Mouse (Mus musculus): ENCODE measurements around the gene Ppt2.

Ppt2 gene

GRCm38 (mm10) chr17:34656666-34657065 lies 28.4 kb upstream of the Ppt2 start:
- no peak for DNase-seq (ENCODE audit: low spot score)

GRCm38 (mm10) chr17:34655581-34655991 lies 27.3 kb upstream of the Ppt2 start:
- peak; percentile 65 for DNase-seq (ENCODE audit: low spot score)

- DNase-seq (ENCODE audit: low spot score), result no peak
Measured at GRCm38 (mm10) chr17:34655160-34655559, 26.9 kb upstream of the Ppt2 start.

GRCm38 (mm10) chr17:34654392-34654791 lies 26.1 kb upstream of the Ppt2 start:
- DNase-seq (ENCODE audit: low spot score), result no peak

- DNase-seq (ENCODE audit: low spot score), result no peak
Measured at GRCm38 (mm10) chr17:34653746-34654285, 25.5 kb upstream of the Ppt2 start.

- no peak for DNase-seq (ENCODE audit: low spot score)
Measured at GRCm38 (mm10) chr17:34652985-34653384, 24.7 kb upstream of the Ppt2 start.

GRCm38 (mm10) chr17:34652546-34652945 lies 24.2 kb upstream of the Ppt2 start:
- no peak for DNase-seq (ENCODE audit: low spot score)

- DNase-seq (ENCODE audit: low spot score), result no peak
Measured at GRCm38 (mm10) chr17:34651507-34652221, 23.4 kb upstream of the Ppt2 start.

- no peak for DNase-seq (ENCODE audit: low spot score)
Measured at GRCm38 (mm10) chr17:34650781-34651180, 22.5 kb upstream of the Ppt2 start.

GRCm38 (mm10) chr17:34649106-34649864 lies 21.0 kb upstream of the Ppt2 start:
- no peak for DNase-seq (ENCODE audit: low spot score)

GRCm38 (mm10) chr17:34648141-34648890 lies 20.0 kb upstream of the Ppt2 start:
- DNase-seq (ENCODE audit: low spot score), result no peak

GRCm38 (mm10) chr17:34646906-34647787 lies 18.8 kb upstream of the Ppt2 start, which contains the start of gene Atf6b:
Gene Atf6b (plus strand): TSS chr17:34647146.
- DNase-seq (ENCODE audit: low spot score), result peak; percentile 98

- no peak for DNase-seq (ENCODE audit: low spot score)
Measured at GRCm38 (mm10) chr17:34645831-34646511, 17.7 kb upstream of the Ppt2 start.

- DNase-seq (ENCODE audit: low spot score), result no peak
Measured at GRCm38 (mm10) chr17:34645256-34645829, 17.0 kb upstream of the Ppt2 start.

- peak; percentile 98 for DNase-seq (ENCODE audit: low spot score)
Measured at GRCm38 (mm10) chr17:34644608-34645007, 16.3 kb upstream of the Ppt2 start, which contains the start of gene Fkbpl. Gene Fkbpl (plus strand): TSS chr17:34644764.

- DNase-seq (ENCODE audit: low spot score), result no peak
Measured at GRCm38 (mm10) chr17:34643944-34644343, 15.6 kb upstream of the Ppt2 start.

GRCm38 (mm10) chr17:34643379-34643778 lies 15.1 kb upstream of the Ppt2 start:
- no peak for DNase-seq (ENCODE audit: low spot score)

- no peak for DNase-seq (ENCODE audit: low spot score)
Measured at GRCm38 (mm10) chr17:34641945-34642344, 13.6 kb upstream of the Ppt2 start.

- DNase-seq (ENCODE audit: low spot score), result peak; percentile 76
Measured at GRCm38 (mm10) chr17:34640778-34641601, 12.7 kb upstream of the Ppt2 start.

Data from layer of hippocampus, adult 11-12 months (tissue).